Mouse (Mus musculus) heart, postnatal 0 days (tissue): ENCODE measurements around the gene AW011738.

Experiments
- CTCF ChIP-seq: IDR thresholded peaks from 2 replicates; pipeline ENCODE4 v1.5.1; 2016; ENCODE audit warnings: antibody characterized with exemption, control low read depth, low read depth
- EP300 ChIP-seq: IDR thresholded peaks from 2 replicates; pipeline ENCODE4 v1.6.1; 2016; ENCODE audit warnings: antibody characterized with exemption, low read depth

DNA sequence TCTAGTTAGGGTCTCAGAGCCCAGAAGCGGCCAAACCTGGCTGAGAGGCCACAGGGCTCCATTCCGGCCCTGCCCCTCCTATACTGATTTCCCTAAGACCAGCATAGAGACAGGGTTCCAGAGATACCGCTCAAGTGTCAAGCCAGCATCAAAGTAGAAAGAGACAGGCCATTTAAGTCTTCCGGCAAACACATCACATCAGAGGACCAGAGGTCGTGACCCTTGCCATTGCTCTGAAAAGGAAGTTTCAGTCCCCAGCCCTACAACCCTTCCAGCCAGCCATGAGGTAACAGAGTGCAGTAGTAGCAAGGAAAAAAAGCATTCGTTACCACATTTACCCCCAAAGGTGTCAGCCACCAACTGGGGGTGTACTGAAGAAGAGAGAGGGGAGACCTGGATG is 8.8 kb upstream of the AW011738 start:
- TF ChIP-seq CTCF (no peak), EP300 (no peak)
